Mouse (Mus musculus): ENCODE data around the gene Serpinb9b. TPM values are rescaled to one million over a fixed set of nuclear protein-coding genes. Genes with fewer than 3 reads are reported as not detected.

Serpinb9b gene
- polyA plus RNA-seq (2012; rRNA removed) = 0.17 and 0.29 TPM in 2 replicates

DNA sequence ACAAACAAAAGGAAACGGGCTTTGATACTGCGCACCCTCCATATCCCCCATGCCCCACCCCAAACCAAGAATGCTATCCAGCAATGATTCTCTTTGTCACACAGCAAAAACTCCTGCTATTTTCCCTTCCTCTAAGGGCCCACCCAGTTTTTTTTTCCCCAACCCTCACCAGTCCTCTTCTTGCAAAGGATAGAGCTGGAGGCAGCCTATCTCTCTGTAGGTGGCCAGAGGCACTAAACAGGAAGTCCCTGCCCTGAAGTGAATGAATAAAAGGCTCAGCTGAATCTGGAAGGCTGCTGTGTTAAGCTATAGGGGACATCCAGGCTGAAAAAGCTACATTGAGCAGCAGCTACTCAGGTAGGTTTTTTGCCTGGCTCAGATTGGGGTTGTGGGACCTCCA, at the start of gene Serpinb9b:
TSS of gene Serpinb9b (plus strand) at position 173 of the 400 bp plus-strand sequence.
- TF ChIP-seq POLR2A (IDR thresholded peaks at IDR 0.05; ENCODE audit: control insufficient read depth, low read depth, low read length) (no peak), CTCF (IDR thresholded peaks at IDR 0.05; ENCODE audit: control insufficient read depth, insufficient read depth, insufficient replicate concordance, low read depth, low read length) (no peak)
- no peak within 1 kb of the TSS for H3K27ac ChIP-seq (ENCODE audit: control insufficient read depth, insufficient read depth, low read depth, low read length)
- H3K27me3 ChIP-seq (ENCODE audit: control insufficient read depth, insufficient read depth, low read length) = no peaks in the 10 kb centered on the region
- no peaks in the 10 kb centered on the region for H3K4me1 ChIP-seq (ENCODE audit: control insufficient read depth, insufficient read depth, low read length)
- no peak within 1 kb of the TSS for H3K4me3 ChIP-seq (ENCODE audit: control insufficient read depth, low read depth, low read length)
- no peaks in the 10 kb centered on the region for H3K36me3 ChIP-seq (ENCODE audit: control insufficient read depth, insufficient read depth, low read length)

DNA sequence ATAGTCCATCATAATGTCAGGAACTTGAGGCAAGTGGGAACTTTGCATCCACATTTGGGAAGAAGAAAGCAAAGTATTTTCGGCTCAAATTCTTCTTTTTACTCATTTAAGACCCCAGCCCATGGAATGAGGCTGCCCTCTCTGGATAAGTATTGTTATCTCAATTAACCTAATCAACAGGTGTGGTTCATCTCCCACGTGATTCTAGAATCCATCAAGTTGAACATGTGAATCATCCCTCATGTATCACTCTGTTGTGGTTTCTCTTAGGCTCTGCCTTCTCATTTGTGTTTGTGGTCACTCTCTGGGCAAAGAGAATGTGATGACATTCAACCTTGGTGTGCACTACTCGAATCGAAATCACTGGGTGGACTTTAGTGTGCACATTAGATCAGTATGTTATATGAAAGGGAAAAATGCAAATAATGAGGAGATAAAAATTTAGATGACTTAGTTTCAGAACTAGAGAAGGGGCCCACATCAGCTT, 44.6 kb upstream of the Serpinb9b start:
- H3K27me3 ChIP-seq (ENCODE audit: control insufficient read depth, insufficient read depth, low read length) = no peaks in the 10 kb centered on the region
- no peak overlapping the region for H3K4me3 ChIP-seq (ENCODE audit: control insufficient read depth, low read depth, low read length)
- no peaks in the 10 kb centered on the region for H3K36me3 ChIP-seq (ENCODE audit: control insufficient read depth, insufficient read depth, low read length)
- H3K27ac ChIP-seq (ENCODE audit: control insufficient read depth, insufficient read depth, low read depth, low read length) = no peak overlapping the region
- TF ChIP-seq CTCF (IDR thresholded peaks at IDR 0.05; ENCODE audit: control insufficient read depth, insufficient read depth, insufficient replicate concordance, low read depth, low read length) (no peak), POLR2A (IDR thresholded peaks at IDR 0.05; ENCODE audit: control insufficient read depth, low read depth, low read length) (no peak)
- H3K4me1 ChIP-seq (ENCODE audit: control insufficient read depth, insufficient read depth, low read length) = no peaks in the 10 kb centered on the region

DNA sequence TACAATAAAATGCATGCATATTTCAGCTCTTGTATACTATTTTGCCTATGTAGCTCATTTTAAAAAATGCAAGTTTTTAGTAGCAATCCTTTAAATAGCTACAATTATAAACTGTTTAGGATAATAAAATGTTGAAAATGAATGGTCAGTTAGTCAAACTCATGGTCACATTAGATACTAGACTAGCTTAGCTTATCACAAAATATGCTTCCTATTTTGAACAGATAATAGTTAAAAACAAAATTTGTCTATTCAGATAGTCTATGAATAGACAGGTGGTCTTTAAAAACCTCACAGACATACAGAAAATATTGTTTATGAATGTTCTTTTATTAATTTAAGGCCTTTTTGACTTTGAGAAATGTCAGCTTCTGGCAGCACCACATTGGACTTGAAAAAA, 41.0 kb upstream of the Serpinb9b start:
- Histone ChIP-seq H3K27me3 (ENCODE audit: control insufficient read depth, insufficient read depth, low read length) (no peaks in the 10 kb centered on the region), H3K27ac (ENCODE audit: control insufficient read depth, insufficient read depth, low read depth, low read length) (no peak overlapping the region), H3K4me1 (ENCODE audit: control insufficient read depth, insufficient read depth, low read length) (no peaks in the 10 kb centered on the region), H3K36me3 (ENCODE audit: control insufficient read depth, insufficient read depth, low read length) (no peaks in the 10 kb centered on the region), H3K4me3 (ENCODE audit: control insufficient read depth, low read depth, low read length) (no peak overlapping the region)
- TF ChIP-seq CTCF (IDR thresholded peaks at IDR 0.05; ENCODE audit: control insufficient read depth, insufficient read depth, insufficient replicate concordance, low read depth, low read length) (no peak), POLR2A (IDR thresholded peaks at IDR 0.05; ENCODE audit: control insufficient read depth, low read depth, low read length) (no peak)

DNA sequence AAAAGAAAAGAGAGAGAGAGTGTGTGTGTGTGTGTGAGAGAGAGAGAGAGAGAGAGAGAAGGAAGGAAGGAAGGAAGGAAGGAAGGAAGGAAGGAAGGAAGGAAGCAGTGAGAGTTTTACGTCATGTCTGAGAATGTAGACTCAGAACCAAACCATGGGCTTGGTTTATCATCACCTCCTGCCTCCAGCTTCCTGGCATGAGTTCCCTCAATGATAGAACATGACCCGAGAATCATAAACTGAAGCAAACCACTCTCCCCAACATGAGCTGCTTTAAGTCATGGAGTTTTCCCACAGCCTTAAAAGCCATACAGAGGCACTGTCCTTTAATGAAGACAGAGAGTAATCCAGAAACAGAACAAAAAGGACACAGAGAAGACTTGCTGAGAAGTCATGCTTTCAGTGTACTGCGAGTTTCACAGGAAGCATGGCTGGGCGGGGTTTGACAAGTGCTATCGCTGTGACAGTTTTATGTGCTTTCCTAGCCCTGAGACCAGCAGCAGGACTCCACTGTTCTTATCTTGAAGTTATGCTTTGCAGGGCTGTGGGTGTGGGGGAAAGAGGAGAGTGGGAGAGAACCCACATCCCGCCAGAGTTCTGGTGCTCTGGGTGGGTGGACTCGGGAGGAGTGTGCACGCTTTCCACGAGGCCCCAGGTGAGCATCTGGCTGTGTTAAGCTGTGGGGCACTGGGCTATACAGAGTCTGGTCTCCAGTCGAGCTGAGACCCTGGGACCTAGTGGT, 33.9 kb upstream of the Serpinb9b start:
- Histone ChIP-seq H3K4me3 (ENCODE audit: control insufficient read depth, low read depth, low read length) (peak overlapping the region; percentile 74), H3K27ac (ENCODE audit: control insufficient read depth, insufficient read depth, low read depth, low read length) (no peak overlapping the region), H3K27me3 (ENCODE audit: control insufficient read depth, insufficient read depth, low read length) (no peaks in the 10 kb centered on the region), H3K36me3 (ENCODE audit: control insufficient read depth, insufficient read depth, low read length) (no peaks in the 10 kb centered on the region), H3K4me1 (ENCODE audit: control insufficient read depth, insufficient read depth, low read length) (no peaks in the 10 kb centered on the region)
- no peak for TF ChIP-seq CTCF (IDR thresholded peaks at IDR 0.05; ENCODE audit: control insufficient read depth, insufficient read depth, insufficient replicate concordance, low read depth, low read length)

DNA sequence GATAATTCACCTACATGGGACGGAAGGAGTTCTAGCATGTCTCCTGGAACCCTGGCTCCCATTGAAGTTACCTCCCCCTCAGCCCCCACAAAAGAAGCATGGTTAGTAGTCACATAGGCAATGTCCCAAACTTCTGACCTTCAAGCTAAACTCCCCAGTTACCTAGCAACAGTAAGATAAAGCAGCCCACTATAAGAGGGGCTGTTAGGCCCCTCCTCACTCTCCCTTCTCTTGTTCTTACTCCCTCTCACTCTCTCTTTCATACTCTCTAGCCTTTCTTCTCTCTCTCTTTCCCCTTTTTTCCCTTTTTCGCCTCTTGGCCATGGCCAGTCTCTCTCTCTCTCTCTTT, 33.3 kb upstream of the Serpinb9b start:
- no peak overlapping the region for H3K27ac ChIP-seq (ENCODE audit: control insufficient read depth, insufficient read depth, low read depth, low read length)
- TF ChIP-seq POLR2A (IDR thresholded peaks at IDR 0.05; ENCODE audit: control insufficient read depth, low read depth, low read length) = no peak
- TF ChIP-seq CTCF (IDR thresholded peaks at IDR 0.05; ENCODE audit: control insufficient read depth, insufficient read depth, insufficient replicate concordance, low read depth, low read length) = no peak

DNA sequence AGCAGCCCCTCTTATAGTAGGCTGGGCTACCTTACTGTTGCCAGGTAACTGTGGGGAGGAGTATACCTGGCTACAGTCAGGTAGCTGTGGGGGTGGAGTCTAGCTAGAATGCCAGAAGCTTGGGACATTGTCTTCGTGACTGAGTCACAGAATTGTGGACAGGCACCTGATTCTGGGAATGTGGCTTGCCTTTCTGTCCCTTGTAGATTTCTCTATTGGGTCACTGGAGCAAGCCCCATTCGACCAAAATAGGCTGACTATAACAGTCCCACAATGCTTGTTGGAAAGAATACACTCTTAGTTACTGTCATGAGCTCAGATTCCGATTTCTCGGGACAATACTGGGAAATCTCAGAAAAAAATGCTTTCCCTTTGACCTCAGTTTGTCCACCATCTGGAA, 32.2 kb upstream of the Serpinb9b start:
- H3K4me1 ChIP-seq (ENCODE audit: control insufficient read depth, insufficient read depth, low read length) = no peaks in the 10 kb centered on the region
- no peak overlapping the region for H3K27ac ChIP-seq (ENCODE audit: control insufficient read depth, insufficient read depth, low read depth, low read length)
- no peak for TF ChIP-seq CTCF (IDR thresholded peaks at IDR 0.05; ENCODE audit: control insufficient read depth, insufficient read depth, insufficient replicate concordance, low read depth, low read length)
- 0 out of 2 replicates have a peak, but pooled peaks have one; percentile 37 for TF ChIP-seq POLR2A (IDR thresholded peaks at IDR 0.05; ENCODE audit: control insufficient read depth, low read depth, low read length)
- peak overlapping the region; percentile 74 for H3K4me3 ChIP-seq (ENCODE audit: control insufficient read depth, low read depth, low read length)
- no peaks in the 10 kb centered on the region for H3K27me3 ChIP-seq (ENCODE audit: control insufficient read depth, insufficient read depth, low read length)
- H3K36me3 ChIP-seq (ENCODE audit: control insufficient read depth, insufficient read depth, low read length) = no peaks in the 10 kb centered on the region

More for the DNA sequence above, 33.3 kb upstream of the Serpinb9b start:
- H3K4me1 ChIP-seq (ENCODE audit: control insufficient read depth, insufficient read depth, low read length) = no peaks in the 10 kb centered on the region
- peak overlapping the region; percentile 74 for H3K4me3 ChIP-seq (ENCODE audit: control insufficient read depth, low read depth, low read length)
- no peaks in the 10 kb centered on the region for H3K27me3 ChIP-seq (ENCODE audit: control insufficient read depth, insufficient read depth, low read length)
- no peaks in the 10 kb centered on the region for H3K36me3 ChIP-seq (ENCODE audit: control insufficient read depth, insufficient read depth, low read length)

DNA sequence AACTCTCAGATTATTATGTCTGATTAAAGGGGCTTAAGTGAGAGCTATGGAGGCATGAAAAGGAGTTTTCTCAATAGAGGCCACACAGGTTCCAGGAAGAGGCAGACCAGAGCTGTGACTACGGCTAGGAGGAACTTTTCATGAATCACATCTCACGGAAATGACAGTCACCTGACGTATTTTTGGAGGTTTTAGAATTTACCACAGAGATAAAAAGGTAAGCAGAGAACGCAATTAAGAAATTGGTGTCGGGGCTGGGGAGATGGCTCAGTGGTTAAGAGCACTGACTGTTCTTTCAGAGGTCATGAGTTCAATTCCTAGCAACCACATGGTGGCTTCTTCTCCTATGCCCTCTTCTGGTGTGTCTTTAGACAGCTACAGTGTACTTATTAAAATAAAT, 25.9 kb upstream of the Serpinb9b start:
- Histone ChIP-seq H3K4me3 (ENCODE audit: control insufficient read depth, low read depth, low read length) (no peak overlapping the region), H3K4me1 (ENCODE audit: control insufficient read depth, insufficient read depth, low read length) (no peaks in the 10 kb centered on the region), H3K27me3 (ENCODE audit: control insufficient read depth, insufficient read depth, low read length) (no peaks in the 10 kb centered on the region), H3K27ac (ENCODE audit: control insufficient read depth, insufficient read depth, low read depth, low read length) (no peak overlapping the region), H3K36me3 (ENCODE audit: control insufficient read depth, insufficient read depth, low read length) (no peaks in the 10 kb centered on the region)
- TF ChIP-seq CTCF (IDR thresholded peaks at IDR 0.05; ENCODE audit: control insufficient read depth, insufficient read depth, insufficient replicate concordance, low read depth, low read length) = no peak
- TF ChIP-seq POLR2A (IDR thresholded peaks at IDR 0.05; ENCODE audit: control insufficient read depth, low read depth, low read length) = no peak

Measured in testis, adult 2 months (tissue).